Mouse (Mus musculus) ovary, postnatal 14 days (tissue): Measurements from ENCODE around the gene C8a.

ENCODE experiments used
- DNase-seq: peaks from one replicate; pipeline ENCODE4 v3.0.0; 2022; ENCODE audit warnings: low spot score

Gene C8a

DNA sequence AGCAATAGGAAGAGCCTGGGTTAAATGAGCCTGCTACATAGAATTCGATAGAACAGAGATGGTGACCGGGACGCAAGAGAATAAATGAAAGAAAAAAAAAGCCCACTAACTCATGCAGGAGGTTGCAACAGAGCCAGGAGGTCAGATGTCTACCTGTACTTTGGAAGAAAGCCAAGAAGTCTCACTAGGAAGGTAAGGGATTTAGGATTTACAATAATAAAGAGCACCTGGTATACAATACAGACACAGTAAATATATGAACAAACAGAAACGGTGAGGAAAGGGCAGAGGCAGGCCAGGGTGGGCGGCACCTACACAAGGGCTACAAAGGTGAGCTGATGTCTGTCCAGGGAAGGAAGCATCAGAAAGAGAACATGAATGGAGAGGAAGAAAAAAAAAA lies 34.0 kb downstream of the C8a start:
- DNase-seq, result no peak

DNA sequence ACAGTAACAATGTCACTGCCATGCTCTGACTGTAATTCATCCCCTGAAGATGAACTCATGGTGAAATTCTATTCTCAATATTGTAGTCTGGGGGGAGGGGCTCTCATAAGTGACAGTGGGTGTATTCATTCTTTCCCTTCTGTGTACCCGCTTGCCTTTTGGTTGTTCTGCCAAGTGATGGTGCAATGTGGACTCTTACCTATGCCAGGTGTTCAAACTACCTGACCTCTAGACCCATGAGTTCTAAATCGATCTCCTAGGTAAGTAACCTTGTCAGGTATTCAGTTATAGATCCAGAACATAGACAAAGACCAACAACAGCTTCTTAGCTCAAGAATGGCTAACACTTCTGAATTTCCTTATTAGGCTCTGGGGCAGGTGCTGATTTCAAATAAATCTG lies 37.9 kb downstream of the C8a start:
- no peak for DNase-seq

GRCm38 (mm10) chr4:104835096-104835495 lies 41.1 kb downstream of the C8a start:
- DNase-seq, result no peak

DNA sequence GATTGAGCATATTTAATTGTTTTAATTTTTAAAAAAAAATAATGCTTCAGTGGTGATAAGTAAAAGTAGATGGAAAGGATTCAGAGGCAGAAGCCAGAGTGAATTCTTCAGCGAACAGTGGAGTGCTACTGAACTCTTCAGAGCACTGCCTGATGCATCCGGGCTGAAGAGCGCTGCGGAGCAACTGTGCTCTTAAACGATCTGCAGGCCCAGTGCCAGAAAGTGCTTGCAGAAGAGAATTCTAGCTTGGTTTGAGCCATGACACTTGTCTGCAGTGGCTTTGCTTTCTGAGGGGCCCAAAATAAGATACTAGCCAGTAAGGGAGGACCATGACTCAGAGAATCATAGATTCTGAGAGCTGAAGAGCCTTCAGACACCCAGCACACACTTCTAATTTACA lies 47.3 kb downstream of the C8a start:
- no peak for DNase-seq

GRCm38 (mm10) chr4:104824381-104825077 lies 51.7 kb downstream of the C8a start:
- DNase-seq, result no peak

GRCm38 (mm10) chr4:104823597-104824101 lies 52.5 kb downstream of the C8a start:
- no peak for DNase-seq

- no peak for DNase-seq
These were observed 56.3 kb downstream of the C8a start for GRCm38 (mm10) chr4:104819891-104820290.

DNA sequence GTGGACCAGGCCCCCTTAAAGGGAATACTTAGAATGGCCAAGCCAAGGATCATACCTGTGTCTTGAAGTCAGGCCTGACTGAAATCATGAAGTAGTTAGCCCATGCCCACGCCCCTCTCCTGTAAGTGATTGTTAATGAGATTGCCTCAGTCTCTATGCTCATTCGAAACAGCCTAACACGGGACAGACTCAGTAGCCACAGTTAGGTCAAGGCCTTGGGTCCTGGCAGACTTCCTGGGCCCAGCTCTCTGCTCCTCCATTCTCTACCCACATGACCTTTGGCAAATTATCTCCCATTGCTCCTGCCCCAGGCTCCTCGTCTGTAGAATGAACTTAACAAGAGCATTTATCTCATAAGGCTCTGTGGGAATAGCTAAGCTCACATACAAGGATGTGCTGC lies 57.2 kb downstream of the C8a start:
- no peak for DNase-seq

DNA sequence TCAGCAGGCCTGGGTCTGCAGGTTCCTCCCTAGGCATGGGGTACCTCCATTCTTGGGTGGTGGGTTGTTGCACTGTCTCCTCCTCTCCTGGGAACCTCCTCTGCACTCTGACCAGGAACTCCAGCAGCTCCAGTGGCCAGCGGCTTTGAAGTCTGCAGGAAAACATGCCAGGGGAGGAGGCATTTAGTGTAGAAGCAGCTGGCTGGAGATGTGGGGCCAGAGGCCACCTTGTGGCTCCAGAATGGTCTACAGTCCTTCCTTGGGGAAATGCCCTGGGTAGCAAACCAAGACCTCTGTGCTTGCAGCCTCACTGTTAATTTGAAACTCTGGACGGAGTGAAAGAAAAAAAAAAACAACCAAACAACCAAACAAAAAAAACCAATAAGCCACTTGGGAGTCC lies 58.7 kb downstream of the C8a start:
- no peak for DNase-seq

GRCm38 (mm10) chr4:104816519-104817232 lies 59.5 kb downstream of the C8a start:
- DNase-seq, result no peak

- no peak for DNase-seq
These were observed 62.6 kb downstream of the C8a start for GRCm38 (mm10) chr4:104813617-104814016.

- DNase-seq, result no peak
These were observed 65.4 kb downstream of the C8a start for GRCm38 (mm10) chr4:104810710-104811286.

- DNase-seq, result no peak
These were observed 70.6 kb downstream of the C8a start for GRCm38 (mm10) chr4:104805414-104806257.

DNA sequence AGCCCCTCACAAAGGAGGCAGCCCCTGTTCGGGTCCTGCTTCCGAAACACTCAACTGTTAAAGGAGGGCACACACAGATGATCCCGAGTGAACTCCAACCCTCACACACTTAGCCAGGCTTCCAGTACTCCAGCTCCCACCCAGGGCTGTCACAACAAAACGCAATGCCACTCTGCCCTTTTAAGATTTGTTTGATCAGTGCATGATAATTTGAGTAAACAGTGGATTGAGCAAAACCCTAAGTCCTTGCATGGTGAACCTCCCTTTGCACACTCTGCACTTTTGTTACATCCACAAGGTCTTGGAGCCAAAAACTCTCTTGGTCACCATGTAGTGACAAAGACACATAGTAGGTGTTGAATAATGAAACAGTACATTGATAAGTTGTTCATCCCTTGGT lies 72.1 kb downstream of the C8a start:
- DNase-seq, result no peak

GRCm38 (mm10) chr4:104801625-104802024 lies 74.6 kb downstream of the C8a start:
- no peak for DNase-seq

GRCm38 (mm10) chr4:104798951-104799350 lies 77.2 kb downstream of the C8a start:
- DNase-seq, result no peak

DNA sequence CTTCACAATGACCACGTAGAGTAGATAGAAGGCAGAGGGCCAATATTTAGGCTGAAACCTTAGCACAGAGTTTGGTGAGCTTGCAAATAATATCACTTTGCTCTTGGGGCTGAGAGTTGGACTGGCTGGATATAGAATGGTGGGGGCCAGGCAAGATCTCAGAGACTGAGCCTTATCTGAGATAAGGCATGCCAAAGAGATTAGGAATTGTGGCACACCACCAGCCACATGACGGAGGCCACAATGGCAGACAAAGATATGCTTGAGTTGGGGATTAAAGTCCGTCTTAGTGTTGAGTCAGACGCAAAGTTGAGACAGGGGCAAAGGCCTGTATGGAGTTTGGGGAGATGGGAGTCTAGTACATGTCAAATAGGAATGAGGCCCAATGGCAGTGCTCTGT lies 84.1 kb downstream of the C8a start:
- DNase-seq, result no peak

DNA sequence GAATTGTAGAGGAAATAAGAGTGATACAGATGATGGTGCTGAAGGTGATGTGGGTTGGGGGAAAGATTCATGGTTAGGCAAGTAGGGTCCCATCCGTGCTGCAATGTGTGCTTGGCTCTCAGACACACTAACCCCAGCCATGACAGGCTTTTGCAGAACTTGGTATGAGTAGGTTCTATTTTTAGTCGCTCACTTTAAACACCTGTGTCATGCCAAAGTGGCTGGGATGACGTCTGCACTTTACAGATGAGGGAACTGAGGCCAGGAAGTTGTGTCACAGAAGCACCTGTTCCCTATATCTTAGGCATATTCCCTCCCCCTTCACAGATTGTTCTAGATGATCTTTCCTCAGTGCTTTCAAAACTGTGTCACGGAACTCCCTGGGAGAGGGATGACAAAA lies 93.9 kb downstream of the C8a start:
- DNase-seq, result no peak

- no peak for DNase-seq
These were observed 94.8 kb downstream of the C8a start for GRCm38 (mm10) chr4:104781441-104781840.

DNA sequence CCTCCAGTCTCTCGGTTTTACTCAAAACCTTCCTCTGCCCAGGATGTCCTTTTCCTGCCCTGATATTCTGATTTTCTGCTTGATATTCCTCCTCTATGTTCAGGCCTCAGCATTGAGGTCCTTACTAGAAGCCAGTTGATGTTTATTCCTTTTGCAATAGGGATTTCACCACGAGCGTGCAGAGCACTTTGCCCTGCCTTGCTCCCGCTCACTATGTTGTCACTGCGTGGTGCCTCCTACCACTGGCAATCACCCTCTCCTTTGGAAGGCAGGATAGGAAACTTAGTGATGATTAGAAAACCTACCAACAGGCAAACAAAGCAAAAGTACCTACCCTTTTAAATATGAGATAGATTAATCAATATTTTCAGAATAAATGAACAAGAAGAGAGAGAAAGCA lies 96.7 kb downstream of the C8a start:
- DNase-seq, result no peak

DNA sequence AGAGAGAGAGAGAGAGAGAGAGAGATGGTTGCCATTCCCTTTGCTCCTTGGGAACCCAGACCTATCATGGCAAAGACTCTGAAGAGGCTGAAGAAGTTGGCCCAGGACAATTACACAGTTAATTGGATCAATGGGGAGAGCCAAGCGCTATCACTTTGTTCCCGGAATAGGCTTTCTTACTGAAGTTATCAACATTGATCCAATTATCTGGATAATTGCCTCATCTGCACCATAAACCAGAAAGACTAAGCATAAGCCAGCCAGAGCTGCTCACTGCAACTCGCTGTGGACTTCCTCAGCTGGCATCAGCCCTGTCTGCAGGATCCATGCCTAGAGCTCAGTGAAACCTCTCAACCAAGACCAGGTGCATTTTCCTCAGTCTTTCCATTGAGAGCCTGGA lies 100.6 kb downstream of the C8a start:
- DNase-seq, result no peak

DNA sequence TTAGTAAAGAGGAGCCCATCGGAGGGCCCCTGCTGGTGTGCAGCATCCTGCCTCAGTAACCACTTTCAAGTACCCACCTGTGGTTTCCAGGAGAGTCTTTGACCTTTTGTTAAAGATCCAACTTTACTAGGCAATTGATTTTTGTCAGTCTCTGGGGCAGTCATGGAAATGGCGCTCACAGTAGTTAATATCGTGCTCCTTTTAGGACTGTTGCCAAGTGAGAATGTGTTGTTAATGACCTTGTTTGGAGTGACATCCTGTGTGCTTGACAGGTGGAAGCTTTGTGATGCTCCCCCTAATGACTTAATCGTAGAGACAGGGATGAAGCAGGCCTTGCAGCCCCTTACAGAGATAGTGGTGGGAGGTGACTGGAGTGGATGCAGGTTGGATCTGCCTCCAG lies 105.9 kb downstream of the C8a start:
- DNase-seq, result no peak
